In the genomic region with DNA sequence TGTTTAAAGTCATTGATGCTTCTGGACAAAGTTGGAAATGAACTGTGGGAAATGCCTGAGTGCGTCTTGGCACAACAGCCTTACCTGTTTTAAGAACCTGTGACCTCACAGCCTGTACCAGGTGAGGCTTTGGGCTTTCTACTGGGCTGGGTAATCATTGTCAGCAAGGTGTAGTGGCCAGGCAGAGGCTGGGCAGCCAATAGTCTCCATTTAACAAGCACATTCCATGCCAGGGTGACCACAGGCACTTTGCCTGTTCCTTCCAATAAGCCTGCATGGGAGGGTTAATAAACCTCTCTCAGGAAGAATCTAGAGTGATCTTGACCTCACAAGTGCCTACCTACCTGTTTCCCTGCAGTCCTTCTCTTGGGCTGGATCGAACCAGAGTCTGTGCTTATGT, we compare ENCODE assay signal across 19 mouse cellular contexts. TPM values are rescaled to one million over a fixed set of nuclear protein-coding genes. Genes with fewer than 3 reads are reported as not detected.
A peak's percentile ranks its signal among the peaks of the same experiment; 100 is the strongest.
DNase-seq lines count a peak whose midpoint lies in the region; ATAC-seq and TF ChIP-seq lines count a peak whose summit lies in the region.
"Had no signal": no experiment of that assay in that cellular context is flagged by ENCODE, and none has a peak within 500 bp of the region (broad histone marks: within the 10 kb centered on the region; RNA-seq: fewer than 3 reads in every experiment).

No protein-coding gene starts in this region.

- 87% methylated on average over 2 of the region's 2 CpGs for WGBS in kidney, embryonic 15.5 days
- 94% methylated on average over 2 of the region's 2 CpGs for WGBS in heart, adult 2 months

- H3K9me3 ChIP-seq in kidney, embryonic 15.5 days (replicated peaks) = no peaks in the 10 kb centered on the region
- H3K9me3 ChIP-seq: embryonic facial prominence, embryonic 13.5 days; forebrain, embryonic 13.5 days; heart, embryonic 13.5 days; hindbrain, embryonic 12.5 days had no signal

- H3K4me2 ChIP-seq in kidney, embryonic 15.5 days = no peak overlapping the region
- H3K4me2 ChIP-seq: embryonic facial prominence, embryonic 13.5 days; forebrain, embryonic 13.5 days; heart, embryonic 13.5 days; hindbrain, embryonic 12.5 days had no signal

- no peak overlapping the region for H3K4me3 ChIP-seq in kidney, embryonic 15.5 days (replicated peaks)
- H3K4me3 ChIP-seq in heart, adult 2 months = no peak overlapping the region
- H3K4me3 ChIP-seq: embryonic facial prominence, embryonic 13.5 days; forebrain, embryonic 13.5 days; gastrocnemius, adult 2 months; heart, embryonic 13.5 days; hindbrain, embryonic 12.5 days had no signal

- H3K4me1 ChIP-seq in kidney, embryonic 15.5 days = peaks cover 4% of the 10 kb centered on the region; the same call in 1 of the 2 replicates
- H3K4me1 ChIP-seq in heart, adult 2 months (ENCODE audit: control insufficient read depth, insufficient read depth, low read length) = no peaks in the 10 kb centered on the region
- H3K4me1 ChIP-seq: embryonic facial prominence, embryonic 13.5 days; forebrain, embryonic 13.5 days; heart, embryonic 13.5 days; hindbrain, embryonic 12.5 days had no signal

- H3K36me3 ChIP-seq in kidney, embryonic 15.5 days = no peaks in the 10 kb centered on the region
- H3K36me3 ChIP-seq in heart, adult 2 months (ENCODE audit: control insufficient read depth, insufficient read depth, low read length) = no peaks in the 10 kb centered on the region
- H3K36me3 ChIP-seq: embryonic facial prominence, embryonic 13.5 days; heart, embryonic 13.5 days; hindbrain, embryonic 12.5 days had no signal

- intact Hi-C loops in heart, adult 2 months (cut with DNase I) = no loop called here

- no peak for TF ChIP-seq CTCF in heart, adult 2 months (IDR thresholded peaks at IDR 0.05)

- no peak overlapping the region for H3K27ac ChIP-seq in kidney, embryonic 15.5 days
- no peak overlapping the region for H3K27ac ChIP-seq in heart, adult 2 months
- H3K27ac ChIP-seq: embryonic facial prominence, embryonic 13.5 days; forebrain, embryonic 13.5 days; gastrocnemius, adult 2 months; heart, embryonic 13.5 days; hindbrain, embryonic 12.5 days had no signal

- TF ChIP-seq EP300 in heart, adult 2 months (IDR thresholded peaks at IDR 0.05; ENCODE audit: insufficient read depth, low read depth, low read length) = no peak

- peak; percentile 87 for DNase-seq in kidney, adult 11 months
- peak; percentile 40 for DNase-seq in lung, postnatal 25 days (ENCODE audit: low spot score)
- DNase-seq in lung, postnatal 10 days = no peak
- peak; percentile 53 for DNase-seq in kidney, postnatal 14 days
- no peak for DNase-seq in T-cell, adult 2 months (ENCODE audit: low spot score)
- DNase-seq in heart, adult 2 months = no peak
- DNase-seq: adrenal gland, postnatal 14 days; cerebellum, adult 11-12 months; cerebellum, adult 9-11 months; cerebellum, postnatal 36 days; gastrocnemius, adult 2 months; gastrocnemius, postnatal 25 days; heart, postnatal 36 days had no signal

- no peak for ATAC-seq in kidney, embryonic 15.5 days (replicated peaks; ENCODE audit: low FRiP score)
- ATAC-seq: activated CD4-positive, CD25-positive, alpha-beta regulatory T cell, adult 4 months; forebrain, embryonic 13.5 days had no signal

- H3K79me2 ChIP-seq in heart, adult 2 months (replicated peaks; ENCODE audit: control insufficient read depth, insufficient read depth, low read length) = no peaks in the 10 kb centered on the region

- no peak overlapping the region for H3K9ac ChIP-seq in kidney, embryonic 15.5 days
- no peak overlapping the region for H3K9ac ChIP-seq in heart, adult 2 months (ENCODE audit: low read depth, low read length)
- H3K9ac ChIP-seq: embryonic facial prominence, embryonic 13.5 days; forebrain, embryonic 13.5 days; heart, embryonic 13.5 days; hindbrain, embryonic 12.5 days had no signal

- no peaks in the 10 kb centered on the region for H3K27me3 ChIP-seq in kidney, embryonic 15.5 days
- H3K27me3 ChIP-seq in heart, adult 2 months (ENCODE audit: control insufficient read depth, insufficient read depth, low read length) = no peaks in the 10 kb centered on the region
- H3K27me3 ChIP-seq: embryonic facial prominence, embryonic 13.5 days; forebrain, embryonic 13.5 days; heart, embryonic 13.5 days; hindbrain, embryonic 12.5 days had no signal

- no peak for TF ChIP-seq POLR2A in heart, adult 2 months (IDR thresholded peaks at IDR 0.05; ENCODE audit: insufficient read depth, low read depth, low read length)

RNA-seq across cellular contexts. Expression of a gene that starts 21.7 kb away (rescaled TPM):
- polyA plus RNA-seq in kidney, embryonic 15.5 days (2015; fragmentation: Nextera tagmentation; extraction: Ambion mirVana) = 31.1 and 36.5 TPM in 2 replicates
- total RNA-seq in heart, adult 2 months (2021) = 10 to 100 TPM; 16.1 to 20.2 TPM
- 17.7 and 21.9 TPM in 2 replicates for polyA plus RNA-seq in heart, adult 2 months (2012; rRNA removed)

Comparison
In these comparisons a context has a peak if more than half of its experiments do, and no peak if none do; other contexts are left out.
1. DNase-seq: peak in kidney, adult 11 months (single experiment), lung, postnatal 25 days (single experiment) and kidney, postnatal 14 days (single experiment); none in lung, postnatal 10 days (single experiment), T-cell, adult 2 months (single experiment) and heart, adult 2 months (0 of 2).